Mouse (Mus musculus) ovary, postnatal 10 days (tissue): ENCODE results near the gene Caskin1.
"Not testable (repeated sequence)": the region's sequence is repeated elsewhere in the genome, so short reads cannot be mapped to it uniquely, and the experiment has no call there.

ENCODE experiments used
- DNase-seq: peaks from one replicate; pipeline ENCODE4 v3.0.0; 2022; ENCODE audit warnings: low spot score

The Caskin1 gene

DNA sequence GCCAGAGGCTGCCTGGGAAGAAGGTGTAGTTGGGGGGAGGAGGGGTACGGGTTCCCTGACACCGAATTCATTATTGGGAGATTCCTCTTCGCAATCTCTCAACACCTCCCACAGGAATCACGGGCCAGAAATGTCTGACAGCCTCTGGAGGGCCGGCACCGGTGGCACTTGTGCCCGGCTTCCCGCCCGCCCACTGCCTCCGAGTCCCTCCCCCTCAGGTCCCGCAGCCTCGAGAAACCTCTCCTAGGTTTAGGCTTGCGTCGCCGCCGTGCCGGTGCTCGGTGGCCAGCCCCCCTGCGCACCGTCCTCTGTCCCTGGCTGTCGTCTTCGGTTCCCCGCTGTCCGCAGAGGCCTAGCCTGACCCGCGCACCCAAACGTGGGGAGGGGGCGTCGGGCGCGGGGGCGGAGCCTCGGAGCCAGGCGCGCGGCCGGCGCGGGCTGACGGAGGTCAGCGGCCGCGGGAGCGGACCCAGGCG, at the start of gene Caskin1:
TSS of gene Caskin1 (plus strand) at position 416 of the 476 bp plus-strand sequence.
- no peak for DNase-seq

DNA sequence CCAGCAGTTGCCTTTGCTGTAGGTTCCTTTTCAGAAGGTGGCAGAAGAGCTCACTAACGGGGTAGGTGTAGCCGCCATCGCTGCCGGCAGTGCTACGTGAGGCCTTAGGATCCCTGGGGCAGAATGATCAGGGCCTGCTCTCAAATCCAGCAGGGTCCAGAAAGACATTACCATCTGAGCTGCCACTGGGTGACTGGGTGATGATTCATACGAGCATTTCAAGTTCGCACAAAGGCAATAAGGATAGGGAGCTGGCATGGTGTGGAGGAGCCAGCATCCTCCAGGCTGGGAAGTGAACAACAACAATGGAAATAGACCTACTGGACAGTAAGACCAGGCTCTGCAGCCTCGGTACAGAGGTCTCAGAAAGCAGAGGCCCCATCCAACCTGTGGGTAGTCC, 48.0 kb upstream of the Caskin1 start:
- no peak for DNase-seq

DNA sequence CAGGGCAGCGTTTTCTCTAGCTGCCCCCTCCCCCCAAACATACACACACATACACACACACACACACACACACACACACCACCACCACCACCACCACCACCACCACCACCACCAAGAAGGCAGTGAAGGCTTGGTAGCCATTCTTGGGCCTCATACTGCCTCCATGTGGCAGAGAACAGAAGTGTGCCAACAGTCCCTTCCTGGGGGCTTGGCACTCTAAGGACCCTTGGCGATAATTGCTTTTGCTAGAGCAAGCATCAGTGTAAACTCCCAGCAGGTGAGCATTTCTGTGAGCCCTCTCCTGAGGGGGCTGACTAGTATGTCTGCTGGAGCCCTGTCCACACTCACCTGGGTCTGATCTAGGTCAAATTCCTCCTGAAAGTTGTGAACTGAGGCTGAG, 47.3 kb upstream of the Caskin1 start:
- no peak for DNase-seq

DNA sequence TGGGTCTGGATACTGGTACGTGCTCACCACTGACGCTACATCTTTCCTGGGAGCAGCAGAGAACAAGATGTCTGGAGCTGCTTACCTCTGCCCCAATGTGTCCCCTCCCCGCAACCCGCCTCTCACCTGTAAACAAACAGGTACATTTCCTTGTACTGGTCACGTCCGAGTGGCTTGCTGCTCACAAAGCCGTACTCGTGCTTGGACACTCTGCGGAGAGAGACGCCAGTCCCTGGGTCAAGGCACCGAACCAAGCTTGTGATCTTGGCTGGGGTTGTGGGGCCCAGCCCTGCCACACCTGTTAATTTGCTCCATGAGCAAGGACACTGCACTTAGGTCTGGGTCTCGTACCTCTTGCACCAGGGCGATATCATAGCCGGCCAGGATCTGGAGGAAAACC, 46.3 kb upstream of the Caskin1 start:
- DNase-seq, result no peak

DNA sequence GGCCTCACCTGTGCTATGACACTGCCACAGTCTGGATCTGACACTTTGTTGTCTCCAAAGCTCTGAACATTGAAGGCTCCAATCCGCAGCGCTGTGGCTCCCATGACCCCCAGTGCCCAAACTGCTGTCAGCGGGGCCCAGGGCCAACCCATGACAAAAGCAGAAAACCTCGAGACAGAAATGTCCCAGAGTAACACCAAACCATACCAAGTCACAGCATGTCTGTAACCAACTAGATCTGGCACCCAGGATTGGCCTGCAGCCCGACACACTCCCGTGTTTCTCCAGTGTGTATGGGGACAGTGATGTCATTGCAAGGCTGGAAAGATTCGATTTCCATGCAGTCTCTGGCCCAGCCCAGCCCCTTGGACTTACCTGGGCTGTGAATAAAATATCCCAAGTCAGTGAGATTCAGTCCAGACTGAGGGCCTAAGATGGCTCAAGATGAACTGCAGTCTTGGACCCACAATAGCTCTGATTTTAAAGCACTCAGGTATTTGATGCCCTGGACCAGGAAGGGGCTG, 45.7 kb upstream of the Caskin1 start, which contains the start of gene Dnase1l2:
TSS of gene Dnase1l2 (minus strand) at position 474 of the 524 bp plus-strand sequence.
- no peak for DNase-seq

DNA sequence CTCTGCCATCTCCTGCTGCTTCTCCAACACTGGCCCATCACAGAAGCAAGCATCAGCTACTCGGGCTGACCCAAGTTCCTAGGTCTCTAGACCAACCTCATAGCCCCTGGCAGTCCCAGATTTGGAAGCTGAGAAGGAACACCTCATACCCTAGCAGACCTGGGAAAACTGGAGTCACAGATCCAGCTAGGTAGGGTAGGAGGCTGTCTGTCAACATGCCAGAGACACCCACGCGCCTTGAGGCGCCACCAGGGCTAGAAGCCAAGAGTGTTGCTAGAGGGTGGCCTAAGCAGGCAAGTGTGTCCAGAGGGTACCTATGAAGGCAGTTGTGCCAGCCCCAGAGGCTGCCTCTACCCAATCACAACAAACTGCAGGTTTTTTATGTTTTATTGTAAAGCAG, 45.0 kb upstream of the Caskin1 start:
- no peak for DNase-seq

DNA sequence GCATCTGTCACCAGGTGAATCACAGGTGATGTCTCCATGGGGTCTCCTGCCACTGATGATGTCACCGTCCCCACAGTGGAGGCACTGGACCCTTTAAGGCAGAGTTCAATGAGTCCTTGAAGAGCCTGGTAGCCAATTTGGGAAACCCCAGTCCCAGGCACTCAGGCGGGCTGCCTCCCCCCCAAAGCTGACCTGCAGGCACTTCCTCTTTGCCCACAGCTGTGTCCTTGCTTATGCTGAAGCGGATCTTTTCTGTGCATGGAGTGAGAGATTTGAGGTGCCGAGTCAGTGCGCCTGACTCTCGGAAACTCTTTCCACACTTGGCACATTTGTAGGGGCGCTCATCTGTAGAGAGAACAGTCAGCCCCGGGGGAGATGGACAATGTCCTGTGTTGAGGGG, 41.8 kb upstream of the Caskin1 start:
- no peak for DNase-seq

DNA sequence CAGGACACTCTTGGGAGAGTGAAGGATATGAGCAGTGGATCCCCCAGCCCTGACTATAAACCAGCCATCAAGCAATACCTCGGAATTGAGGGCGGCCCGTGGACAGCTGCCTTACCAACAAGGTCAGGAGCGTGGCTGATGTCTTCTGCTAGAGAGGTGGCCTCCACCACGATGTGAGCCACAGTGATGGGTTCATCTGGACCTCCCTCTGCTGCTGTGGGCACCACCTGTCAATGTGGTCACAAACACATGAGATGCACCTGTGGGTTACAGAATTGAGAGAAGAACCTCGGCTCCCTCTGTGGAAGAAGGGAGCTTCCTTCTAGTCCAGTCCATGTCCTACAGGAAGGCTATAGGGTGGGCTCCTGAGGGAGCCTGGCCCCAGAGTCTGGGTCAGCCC, 38.9 kb upstream of the Caskin1 start:
- DNase-seq, result no peak

DNA sequence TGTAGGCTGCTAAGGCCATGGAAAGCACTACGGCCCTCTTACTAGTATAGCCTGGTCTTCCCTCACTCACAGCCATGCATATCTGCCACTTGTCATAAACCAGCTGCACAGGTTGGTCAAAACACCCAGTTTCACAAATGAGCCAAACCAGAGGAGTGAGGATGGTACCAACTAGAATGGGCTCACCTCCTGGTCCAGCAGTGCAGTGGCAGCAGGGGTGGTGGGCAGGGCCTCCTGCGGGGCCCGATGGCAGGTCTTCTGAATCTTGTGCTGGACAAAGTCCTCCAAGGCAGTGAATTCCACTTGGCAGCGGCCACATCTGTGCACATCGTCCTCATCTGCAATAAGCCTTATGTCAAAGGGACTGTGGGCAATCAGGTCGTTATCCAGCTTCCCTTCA, 37.2 kb upstream of the Caskin1 start:
- DNase-seq, result no peak

DNA sequence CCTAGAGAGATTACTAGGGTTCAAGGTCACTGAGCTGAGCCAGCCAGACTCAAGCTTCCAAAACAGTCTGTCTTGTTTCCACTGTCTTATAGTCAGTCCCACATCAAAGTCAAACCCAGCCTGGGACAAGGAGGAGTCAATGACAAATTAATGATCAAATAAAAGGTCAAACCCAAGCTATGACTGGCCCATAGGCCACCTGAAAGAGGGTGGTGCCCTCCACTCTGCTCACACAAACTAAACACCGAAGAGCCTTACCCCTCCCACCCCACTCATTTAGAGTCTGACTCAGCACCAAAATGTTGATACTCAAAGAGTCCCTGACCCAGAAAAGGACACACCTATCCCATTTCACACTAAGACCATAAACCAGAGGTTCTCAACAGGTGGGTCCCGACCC, 35.0 kb upstream of the Caskin1 start:
- no peak for DNase-seq

DNA sequence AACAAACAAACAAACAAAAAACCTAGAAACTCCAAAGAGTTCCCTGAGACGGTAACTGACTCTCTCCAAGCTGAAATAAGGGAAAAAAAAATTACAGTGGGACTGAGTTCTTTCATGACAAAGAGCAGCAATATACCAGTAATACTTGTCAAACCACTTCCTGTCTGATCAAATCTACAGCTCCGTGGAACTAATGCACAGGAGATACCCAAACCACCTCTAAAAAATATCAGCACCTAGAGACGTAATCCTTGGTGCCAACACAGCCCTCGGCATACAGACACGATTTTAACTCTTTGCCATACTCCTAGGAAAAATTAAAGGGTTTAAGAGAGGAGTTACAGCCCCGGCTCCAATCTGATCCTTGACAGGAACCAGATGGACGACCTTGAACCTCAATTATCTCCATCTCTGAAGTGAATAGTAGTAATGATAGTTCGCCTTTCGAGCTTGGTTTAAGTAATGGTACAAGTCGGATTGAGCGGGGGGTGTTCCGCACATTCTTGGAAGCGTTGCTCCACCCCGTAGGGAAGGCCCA, 34.1 kb upstream of the Caskin1 start:
- DNase-seq, result no peak

DNA sequence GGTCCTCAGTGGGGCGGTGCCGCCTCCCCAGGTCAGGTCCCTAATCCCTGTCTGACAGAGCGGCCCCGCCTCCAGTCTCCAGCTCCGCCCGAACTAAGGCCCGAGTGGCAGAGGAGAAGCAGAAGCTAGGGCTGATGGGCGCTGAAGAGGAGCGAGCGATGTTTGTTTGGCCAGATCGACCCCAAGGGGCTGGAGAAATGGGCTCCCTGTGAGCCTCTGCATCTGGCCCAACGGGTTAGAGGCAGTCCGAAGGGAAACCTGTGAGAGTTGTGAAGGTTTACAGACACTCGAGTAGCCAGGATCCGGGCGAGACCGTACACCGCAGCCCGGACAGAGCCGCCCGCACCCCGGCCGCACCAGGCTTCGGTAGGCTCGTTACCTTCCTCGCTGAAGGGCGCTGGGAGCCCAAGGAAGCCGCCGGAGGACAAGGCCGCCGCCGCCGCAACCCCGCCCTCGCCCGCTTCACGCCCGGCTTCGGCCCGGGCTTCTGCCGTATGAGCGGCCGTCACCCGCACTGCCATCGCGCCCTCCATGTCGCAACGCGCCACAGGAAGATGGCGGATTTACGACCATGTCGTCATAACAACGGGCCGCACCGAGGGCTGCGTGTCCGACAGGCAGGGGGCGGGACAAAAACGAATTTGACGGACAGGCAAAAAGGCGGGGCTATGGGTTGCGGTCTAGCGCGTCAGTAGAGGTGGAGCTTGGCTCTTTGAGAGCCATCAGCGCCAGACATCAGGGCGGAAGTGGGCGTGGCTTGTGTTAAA, 33.5 kb upstream of the Caskin1 start:
- peak; percentile 90 for DNase-seq

DNA sequence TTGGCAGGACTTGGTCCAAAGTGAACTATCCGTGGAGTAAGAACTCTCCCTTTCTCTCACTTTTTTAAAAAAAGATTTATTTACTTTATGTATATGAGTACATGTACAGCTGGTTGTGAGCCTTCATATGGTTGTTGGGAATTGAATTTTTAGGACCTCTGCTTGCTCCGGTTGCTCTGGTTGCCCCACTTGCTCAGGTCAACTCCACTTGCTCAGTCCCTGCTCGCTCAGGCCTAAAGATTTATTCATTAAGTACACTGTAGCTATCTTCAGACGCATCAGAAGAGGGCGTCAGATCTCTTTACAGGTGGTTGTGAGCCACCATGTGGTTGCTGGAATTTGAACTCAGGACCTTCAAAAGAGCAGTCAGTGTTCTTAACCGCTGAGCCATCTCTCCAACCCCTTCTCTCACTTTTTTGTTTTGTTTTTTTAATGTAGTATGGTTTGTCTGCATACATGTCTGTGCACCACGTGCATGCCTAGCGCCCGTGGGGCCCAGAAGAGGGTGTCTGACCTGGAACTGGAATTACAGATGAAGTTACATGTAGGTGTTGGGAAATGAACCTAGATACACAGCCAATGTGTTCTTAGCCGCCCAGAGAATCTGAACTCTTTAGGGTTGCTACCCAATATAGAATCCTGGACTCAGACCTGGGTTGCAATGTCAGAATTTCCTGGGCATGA, 32.7 kb upstream of the Caskin1 start:
- DNase-seq, result not testable (repeated sequence)

DNA sequence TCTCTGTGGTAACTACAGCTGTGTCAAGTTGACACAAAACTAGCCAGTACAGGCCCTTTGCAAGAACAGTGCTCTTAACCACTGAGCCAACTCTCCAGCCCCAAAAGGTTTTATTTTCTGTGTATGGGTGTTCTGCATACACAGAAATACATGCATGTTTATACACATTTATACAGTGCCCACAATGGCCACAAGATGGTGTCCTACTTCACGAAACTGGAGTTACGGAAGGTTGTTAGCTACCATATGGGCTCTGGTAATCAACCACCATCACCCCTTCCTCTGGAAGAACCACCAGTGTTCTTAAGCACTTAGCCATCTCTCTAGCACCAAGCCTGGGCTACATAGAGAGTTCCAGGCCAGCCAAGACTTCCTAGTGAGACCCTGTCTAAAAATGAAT, 26.8 kb upstream of the Caskin1 start:
- DNase-seq, result no peak

DNA sequence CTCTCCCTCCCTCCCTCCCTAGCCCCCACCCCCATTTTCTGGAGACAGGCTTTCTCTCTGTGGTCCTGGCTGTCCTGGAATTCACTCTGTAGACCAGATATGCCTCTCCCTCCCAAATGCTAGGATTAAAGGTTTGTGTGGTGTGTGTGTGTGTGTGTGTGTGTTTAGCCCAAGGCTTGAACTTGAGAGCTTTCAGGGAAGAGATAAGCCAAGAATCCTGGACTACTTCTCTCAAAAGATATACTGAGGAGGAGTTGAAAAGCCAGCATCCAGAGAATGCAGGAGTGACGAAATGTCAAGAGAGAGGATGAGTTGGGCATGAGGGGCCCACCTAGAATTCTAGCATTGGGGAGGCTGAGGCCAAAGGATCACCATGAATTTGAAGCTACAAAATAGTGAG, 25.5 kb upstream of the Caskin1 start:
- no peak for DNase-seq

DNA sequence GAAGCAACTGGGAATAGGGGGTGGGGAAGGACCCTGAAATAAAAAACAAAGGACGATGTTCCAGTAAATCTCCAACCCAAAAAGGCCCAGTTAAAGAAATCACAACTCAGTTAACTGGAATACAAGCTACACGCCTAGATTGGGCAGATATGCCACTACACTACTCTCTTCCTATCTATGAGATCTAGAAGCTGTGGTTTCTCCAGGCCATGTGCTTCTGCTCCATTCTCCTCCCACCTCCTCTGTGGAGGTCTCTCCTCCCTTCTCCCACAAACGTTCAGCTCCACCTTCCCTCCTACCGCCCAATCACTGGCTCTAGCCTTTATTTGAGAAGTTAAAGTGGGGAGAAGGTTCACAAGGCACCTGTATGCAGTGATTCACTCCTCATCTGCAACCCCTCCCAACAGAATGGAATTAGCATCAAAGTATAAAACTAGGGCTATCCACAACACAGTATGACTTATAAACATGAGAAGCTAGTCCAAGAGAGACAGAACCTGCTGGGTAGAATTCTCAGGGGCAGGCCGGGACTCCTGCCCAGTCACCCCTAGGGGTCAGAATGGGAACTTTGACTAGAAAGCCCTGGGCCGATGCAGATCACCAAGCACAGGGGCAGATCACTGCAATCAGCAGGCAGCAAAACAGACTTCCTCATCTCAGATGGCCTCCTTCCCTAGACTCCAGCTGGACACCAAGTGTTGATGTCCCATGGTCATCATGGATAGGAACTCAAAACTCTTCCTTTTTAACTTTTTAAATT, 24.8 kb upstream of the Caskin1 start:
- no peak for DNase-seq

DNA sequence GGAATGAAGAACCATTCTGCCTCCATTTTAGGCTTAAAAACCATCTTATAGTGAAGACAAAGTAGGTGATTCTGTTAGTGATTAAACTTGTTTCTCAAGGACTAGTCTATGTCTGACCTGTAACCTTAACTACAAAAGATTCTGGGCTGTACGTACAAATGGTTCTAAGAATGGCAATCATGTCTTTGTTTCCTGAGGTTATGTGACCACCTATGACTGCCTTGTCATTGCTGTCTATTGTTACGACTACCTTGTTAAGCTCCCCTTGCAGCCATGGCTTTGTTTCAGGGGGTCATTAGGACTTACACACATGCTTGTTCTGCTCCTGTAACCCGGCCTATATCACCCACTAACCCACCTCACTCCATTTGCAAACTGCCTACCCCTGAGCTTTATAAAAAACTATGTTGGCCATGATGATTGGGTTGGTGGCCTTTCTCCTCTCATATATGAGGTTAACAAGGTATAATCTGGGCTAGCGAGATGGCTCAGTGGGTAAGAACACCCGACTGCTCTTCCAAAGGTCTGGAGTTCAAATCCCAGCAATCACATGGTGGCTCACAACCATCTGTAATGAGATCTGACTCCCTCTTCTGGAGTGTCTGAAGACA, 19.7 kb upstream of the Caskin1 start:
- no peak for DNase-seq

DNA sequence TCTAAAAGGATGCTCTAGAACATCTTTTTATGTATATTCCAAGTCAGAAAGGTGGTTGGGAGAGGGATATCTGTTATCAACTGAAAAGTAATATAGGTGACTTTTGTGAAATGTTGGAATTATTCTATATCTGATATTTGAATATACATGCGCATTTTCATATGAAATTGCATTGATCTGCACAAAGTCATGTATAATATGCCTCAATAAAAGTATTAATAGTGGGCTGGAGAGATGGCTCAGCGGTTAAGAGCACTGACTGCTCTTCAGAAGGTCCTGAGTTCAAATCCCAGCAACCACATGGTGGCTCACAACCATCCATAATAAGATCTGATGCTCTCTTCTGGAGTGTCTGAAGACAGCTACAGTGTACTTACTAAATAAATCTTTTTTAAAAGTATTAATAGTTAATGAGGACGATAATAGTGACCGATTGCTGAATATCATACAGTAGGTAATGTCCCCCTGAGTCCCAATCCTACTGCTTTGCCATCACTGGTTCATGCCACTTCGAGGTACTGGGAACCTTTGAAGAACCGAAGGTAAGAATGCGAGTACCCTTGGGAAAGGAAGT, 19.0 kb upstream of the Caskin1 start:
- DNase-seq, result no peak

DNA sequence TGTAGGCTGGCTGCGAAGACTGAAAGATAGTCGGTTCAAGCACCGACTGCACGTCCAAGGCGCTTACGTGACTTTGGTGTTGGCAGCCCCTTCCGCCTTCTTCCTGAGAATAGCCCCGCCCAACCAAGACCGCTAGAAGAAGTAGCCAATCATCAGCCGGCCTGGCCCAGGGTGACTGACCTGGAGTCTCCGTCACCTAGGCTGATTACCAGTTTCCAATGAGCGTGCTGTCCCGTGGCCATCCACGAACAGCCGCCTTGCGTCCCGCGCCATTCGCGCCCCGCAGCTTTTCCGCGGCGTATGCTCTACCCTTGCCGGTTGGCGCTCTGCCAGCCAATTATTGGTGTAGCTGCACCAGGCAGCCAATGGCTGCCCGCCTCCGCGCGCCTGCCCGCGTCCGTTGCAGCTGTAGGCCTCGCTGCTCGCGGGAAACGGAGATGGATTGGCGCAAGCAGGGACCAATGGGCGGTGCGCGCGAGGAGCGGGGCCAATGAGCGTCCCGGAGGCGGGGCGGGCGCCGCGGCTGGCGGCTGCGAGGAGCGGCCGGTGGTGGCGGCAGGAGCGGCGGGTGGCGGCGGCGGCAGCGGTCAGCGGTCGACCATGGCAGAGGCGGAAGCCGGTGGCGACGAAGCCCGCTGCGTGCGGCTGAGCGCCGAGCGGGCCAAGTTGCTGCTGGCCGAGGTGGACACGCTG, 18.3 kb upstream of the Caskin1 start, which contains the start of the genes E4f1 and Pgp:
TSS of gene E4f1 (minus strand) at position 404 of the 693 bp plus-strand sequence.
TSS of gene Pgp (plus strand) at position 483 of the 693 bp plus-strand sequence.
- DNase-seq, result peak; percentile 97

DNA sequence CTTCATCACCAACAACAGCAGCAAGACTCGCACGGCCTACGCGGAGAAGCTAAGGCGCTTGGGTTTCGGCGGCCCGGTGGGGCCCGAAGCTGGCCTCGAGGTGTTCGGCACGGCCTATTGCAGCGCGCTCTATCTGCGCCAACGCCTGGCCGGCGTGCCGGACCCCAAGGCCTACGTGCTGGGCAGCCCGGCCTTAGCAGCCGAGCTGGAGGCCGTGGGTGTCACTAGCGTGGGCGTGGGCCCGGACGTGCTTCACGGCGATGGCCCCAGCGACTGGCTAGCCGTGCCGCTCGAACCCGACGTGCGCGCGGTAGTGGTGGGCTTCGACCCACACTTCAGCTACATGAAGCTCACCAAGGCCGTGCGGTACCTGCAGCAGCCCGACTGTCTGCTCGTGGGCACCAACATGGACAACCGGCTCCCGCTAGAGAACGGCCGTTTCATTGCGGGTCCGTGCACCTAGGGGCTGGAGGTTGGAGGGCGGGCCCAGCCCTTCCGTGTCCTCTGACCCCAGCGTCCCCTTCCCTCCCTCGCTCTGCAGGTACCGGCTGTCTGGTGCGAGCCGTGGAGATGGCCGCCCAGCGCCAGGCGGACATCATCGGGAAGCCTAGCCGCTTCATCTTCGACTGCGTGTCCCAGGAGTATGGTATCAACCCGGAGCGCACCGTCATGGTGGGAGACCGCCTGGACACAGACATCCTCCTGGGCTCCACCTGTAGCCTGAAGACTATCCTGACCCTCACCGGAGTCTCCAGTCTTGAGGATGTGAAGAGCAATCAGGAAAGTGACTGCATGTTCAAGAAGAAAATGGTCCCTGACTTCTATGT, 17.5 kb upstream of the Caskin1 start:
- DNase-seq, result no peak
